Mouse (Mus musculus): ENCODE measurements around the gene Il22. TPM values are rescaled to one million over a fixed set of nuclear protein-coding genes. Genes with fewer than 3 reads are reported as not detected.

The Il22 gene
- total RNA-seq, 1 experiment from 2014 or later: not detected

Other genes with a start within 250 kb of the Il22 start
- 225 to 295 TPM (median 275 TPM) in 3 replicates for gene Mdm1, start 63.1 kb upstream of the Il22 start, total RNA-seq (2017)
- gene Gm32717, start 35.8 kb downstream of the Il22 start, total RNA-seq (2017): not detected in 3 replicates
- not detected in 3 replicates for gene Gm32802, start 53.7 kb downstream of the Il22 start, total RNA-seq (2017)
- gene Iltifb, start 90.1 kb downstream of the Il22 start, total RNA-seq (2017): not detected in 3 replicates
- gene Gm9040, start 122.0 kb downstream of the Il22 start, total RNA-seq (2017): not detected in 3 replicates
- gene Gm9044, start 127.5 kb downstream of the Il22 start, total RNA-seq (2017): not detected in 3 replicates
- gene Gm9045, start 132.9 kb downstream of the Il22 start, total RNA-seq (2017): not detected in 3 replicates
- gene Gm9046, start 138.3 kb downstream of the Il22 start, total RNA-seq (2017): not detected in 3 replicates
- not detected in 3 replicates for gene Gm9048, start 143.7 kb downstream of the Il22 start, total RNA-seq (2017)
- gene Gm9049, start 149.2 kb downstream of the Il22 start, total RNA-seq (2017): not detected in 3 replicates
- gene Ifng, start 236.1 kb downstream of the Il22 start, total RNA-seq (2017): 59.4 to 177 TPM (median 69.7 TPM) in 3 replicates